Mouse (Mus musculus) embryonic fibroblast, embryonic 13.5 days (primary cell): ENCODE data around the gene Sod1. TPM values are rescaled to one million over a fixed set of nuclear protein-coding genes. Genes with fewer than 3 reads are reported as not detected.
"Not testable (repeated sequence)": the region's sequence is repeated elsewhere in the genome, so short reads cannot be mapped to it uniquely, and the experiment has no call there.

Source experiments
- H3K27ac ChIP-seq: 2 replicates; pipeline ENCODE4 v1.5.1; 2012; ENCODE audit warnings: low read length, control low read depth, inconsistent platforms; ENCODE audit not compliant: insufficient read depth
- H3K4me1 ChIP-seq: 2 replicates; pipeline ENCODE4 v1.6.1; 2011; ENCODE audit warnings: low read length; ENCODE audit not compliant: control insufficient read depth, insufficient read depth
- H3K4me3 ChIP-seq: 2 replicates; pipeline ENCODE4 v1.5.1; 2011; ENCODE audit warnings: mild to moderate bottlenecking, control low read depth, low read length; ENCODE audit not compliant: insufficient read depth
- CTCF ChIP-seq: IDR thresholded peaks from 2 replicates; pipeline ENCODE4 v1.5.1; 2011; ENCODE audit warnings: mild to moderate bottlenecking, control low read depth, low read length, moderate library complexity, borderline replicate concordance; ENCODE audit not compliant: insufficient read depth
- POLR2A ChIP-seq: IDR thresholded peaks from 2 replicates; pipeline ENCODE4 v1.6.1; 2011; ENCODE audit warnings: low read depth, mild to moderate bottlenecking, control low read depth, low read length, moderate library complexity
- polyA plus RNA-seq: library from polyadenylated mRNA; stranded (reverse); fragments of >200 nt; gene quantifications from 2 replicates; pipeline ENCODE4 v1.2.4, GENCODE M21; 2011; ENCODE audit warnings: low read depth; ENCODE audit not compliant: missing spikeins, insufficient read length

Sod1 gene
- polyA plus RNA-seq, 1 experiment, result 487 TPM

GRCm38 (mm10) chr16:90250099-90250498 is 29.5 kb downstream of the Sod1 start:
- Histone ChIP-seq H3K4me1 (no peaks in the 10 kb centered on the region), H3K4me3 (no peak overlapping the region), H3K27ac (no peak overlapping the region)
- TF ChIP-seq POLR2A (no peak), CTCF (no peak)

DNA sequence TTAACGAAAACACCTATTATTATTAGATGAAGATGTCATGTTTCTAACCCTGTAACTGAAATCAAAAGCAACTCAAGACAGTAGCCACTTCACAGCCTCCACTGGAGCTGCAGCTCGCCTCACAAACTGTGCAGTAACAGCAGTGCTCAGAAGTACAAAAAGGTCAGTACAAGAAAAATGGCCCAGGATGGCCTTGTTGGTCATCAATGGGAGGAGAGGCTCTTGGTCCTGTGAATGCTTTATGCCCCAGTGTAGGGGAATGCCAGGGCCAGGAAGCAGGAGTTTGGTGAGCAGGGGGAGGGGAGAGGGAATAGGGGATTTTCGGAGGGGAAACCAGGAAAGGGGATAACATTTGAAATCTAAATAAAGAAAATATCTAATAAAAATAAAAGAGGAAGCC is 30.7 kb downstream of the Sod1 start:
- not testable (repeated sequence) for H3K4me1 ChIP-seq, H3K4me3 ChIP-seq, H3K27ac ChIP-seq

GRCm38 (mm10) chr16:90252521-90252920 is 32.0 kb downstream of the Sod1 start:
- no peak overlapping the region for H3K4me3 ChIP-seq
- no peak for TF ChIP-seq POLR2A
- TF ChIP-seq CTCF, result no peak
- H3K4me1 ChIP-seq, result no peaks in the 10 kb centered on the region
- H3K27ac ChIP-seq, result no peak overlapping the region

DNA sequence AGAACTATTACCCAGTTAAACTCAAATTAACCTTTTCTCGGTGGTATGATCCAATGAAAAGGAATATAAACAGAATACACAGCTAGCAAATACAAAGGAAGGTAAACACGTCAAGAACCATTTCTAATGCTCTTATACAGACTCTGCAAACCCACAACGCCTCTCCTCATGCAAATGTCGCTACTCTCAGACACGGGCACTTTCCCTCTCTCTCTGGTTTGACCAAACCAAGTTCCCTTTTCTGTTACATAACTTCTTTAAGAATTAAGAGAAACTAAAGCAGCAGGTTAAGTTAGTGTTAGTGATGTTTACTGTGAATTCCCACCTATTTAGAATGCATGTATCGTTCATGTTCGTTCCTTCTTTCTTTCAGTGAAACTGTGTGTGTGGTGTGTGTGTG is 38.4 kb downstream of the Sod1 start:
- H3K4me1 ChIP-seq, result no peaks in the 10 kb centered on the region
- H3K27ac ChIP-seq, result no peak overlapping the region
- no peak overlapping the region for H3K4me3 ChIP-seq
- no peak for TF ChIP-seq CTCF
- no peak for TF ChIP-seq POLR2A

DNA sequence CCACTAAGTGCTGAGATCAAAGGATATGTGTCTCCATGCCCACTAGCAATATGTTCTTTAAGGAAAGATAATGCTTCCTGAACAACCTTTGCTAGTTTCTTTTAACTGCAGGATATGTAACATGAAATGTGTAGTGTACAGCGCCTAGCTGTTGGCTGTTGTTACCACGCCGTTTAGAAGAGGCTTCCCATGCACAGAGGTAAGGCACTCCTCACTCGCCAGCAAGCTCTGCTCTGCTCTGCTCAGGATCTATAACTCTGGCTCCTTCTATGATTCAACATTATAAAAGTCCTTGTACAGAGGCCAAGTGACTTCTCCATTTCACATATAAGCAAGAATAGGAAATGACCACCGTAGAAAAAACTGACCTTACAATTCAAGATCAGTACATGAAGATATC is 39.1 kb downstream of the Sod1 start:
- H3K4me3 ChIP-seq, result no peak overlapping the region
- H3K4me1 ChIP-seq, result no peaks in the 10 kb centered on the region
- no peak overlapping the region for H3K27ac ChIP-seq
- TF ChIP-seq CTCF (no peak), POLR2A (no peak)

- Histone ChIP-seq H3K4me1 (no peaks in the 10 kb centered on the region), H3K4me3 (no peak overlapping the region), H3K27ac (no peak overlapping the region)
- TF ChIP-seq CTCF, result no peak
- no peak for TF ChIP-seq POLR2A
These were observed 39.5 kb downstream of the Sod1 start for GRCm38 (mm10) chr16:90260097-90260496.

GRCm38 (mm10) chr16:90261791-90262190 is 41.2 kb downstream of the Sod1 start:
- H3K27ac ChIP-seq, result no peak overlapping the region
- no peak for TF ChIP-seq CTCF
- no peak for TF ChIP-seq POLR2A
- no peak overlapping the region for H3K4me3 ChIP-seq
- peaks cover 8% of the 10 kb centered on the region for H3K4me1 ChIP-seq

GRCm38 (mm10) chr16:90264021-90264420 is 43.5 kb downstream of the Sod1 start:
- Histone ChIP-seq H3K4me3 (no peak overlapping the region), H3K27ac (no peak overlapping the region), H3K4me1 (peaks cover 8% of the 10 kb centered on the region)
- TF ChIP-seq POLR2A (no peak), CTCF (no peak)

DNA sequence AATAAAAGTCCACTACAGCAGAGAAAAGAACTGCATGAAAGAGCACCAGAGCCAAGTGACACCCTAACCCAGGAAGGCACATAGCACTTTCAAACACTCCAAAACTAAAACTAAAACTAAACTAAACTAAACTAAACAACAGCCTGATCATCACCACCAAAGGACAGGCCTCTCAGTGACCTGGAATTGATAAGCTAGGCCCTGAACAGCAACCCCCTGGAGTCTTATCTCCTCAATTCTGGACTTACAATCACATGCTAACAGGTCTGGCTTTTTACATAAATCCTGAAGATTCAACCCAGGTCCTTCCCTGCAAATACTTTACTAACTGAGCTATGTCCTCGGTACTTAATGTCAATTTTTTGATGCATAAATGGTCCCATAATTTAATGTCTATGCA is 44.6 kb downstream of the Sod1 start:
- TF ChIP-seq CTCF (no peak), POLR2A (no peak)
- no peak overlapping the region for H3K4me3 ChIP-seq
- no peak overlapping the region for H3K27ac ChIP-seq

DNA sequence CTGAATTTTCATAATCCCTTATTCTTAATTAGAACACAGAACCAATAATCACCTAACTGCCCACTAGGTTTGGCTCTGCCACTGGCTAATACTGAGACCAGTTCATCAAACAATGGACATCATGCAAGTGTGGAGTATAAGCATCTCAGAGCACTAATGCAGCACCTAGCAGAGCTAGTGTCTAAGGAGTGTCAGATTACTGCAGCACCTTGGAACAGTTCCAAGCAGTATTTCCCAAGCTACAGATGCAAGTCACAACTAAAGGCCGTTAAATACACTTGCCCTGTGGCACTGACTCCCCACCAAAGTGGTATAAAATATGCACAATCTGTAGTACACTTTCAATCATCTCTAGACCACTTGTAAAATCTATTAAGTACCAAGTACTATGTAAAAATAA is 46.0 kb downstream of the Sod1 start:
- H3K4me1 ChIP-seq, result peaks cover 8% of the 10 kb centered on the region
- TF ChIP-seq POLR2A, result no peak
- H3K27ac ChIP-seq, result no peak overlapping the region
- no peak overlapping the region for H3K4me3 ChIP-seq

More for the DNA sequence above, 44.6 kb downstream of the Sod1 start:
- H3K4me1 ChIP-seq, result peaks cover 8% of the 10 kb centered on the region

DNA sequence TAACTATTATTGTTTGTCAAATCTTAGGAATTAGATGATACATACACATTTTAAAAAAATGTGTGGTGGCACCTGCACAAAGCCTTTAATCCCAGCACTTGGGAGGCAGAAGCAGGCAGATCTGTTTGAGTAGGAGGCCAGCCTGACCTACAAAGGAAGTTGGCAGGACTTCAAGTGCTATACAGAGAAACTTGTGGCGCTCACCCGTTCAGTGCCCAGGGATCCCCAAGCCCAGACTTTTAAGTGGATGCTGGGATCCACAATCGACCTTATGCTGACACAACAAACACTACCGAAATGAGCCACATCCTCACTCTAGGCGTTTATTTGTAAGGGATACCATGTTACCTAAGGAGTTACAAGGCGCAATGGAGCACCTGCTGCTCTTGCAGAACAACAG is 55.0 kb downstream of the Sod1 start:
- Histone ChIP-seq H3K4me3 (no peak overlapping the region), H3K27ac (no peak overlapping the region), H3K4me1 (peaks cover 4% of the 10 kb centered on the region)
- TF ChIP-seq POLR2A, result no peak

Other genes starting within 250 kb of the Sod1 start
- gene Tiam1, start 77.0 kb upstream of the Sod1 start, polyA plus RNA-seq, result 17.8 and 18.6 TPM in 2 replicates
- gene Scaf4, start 63.7 kb downstream of the Sod1 start, polyA plus RNA-seq, result 28.6 and 37.4 TPM in 2 replicates
- gene Hunk, start 165.3 kb downstream of the Sod1 start, polyA plus RNA-seq, result 3.6 and 8.2 TPM in 2 replicates